Mouse (Mus musculus) hindbrain, embryonic 13.5 days (tissue): ENCODE data around the gene Rnf185. TPM values are rescaled to one million over a fixed set of nuclear protein-coding genes. Genes with fewer than 3 reads are reported as not detected.

Experiments used
- ATAC-seq: fragments of 200-750 bp; cut with Nextera tagmentation; 2 replicates; pipeline ENCODE4 v1.8.0; 2017; ENCODE audit warnings: moderate TSS enrichment; ENCODE audit not compliant: low FRiP score
- H3K27ac ChIP-seq: fragments of 300-500 bp; sonication (generic); 2 replicates; pipeline ENCODE4 v1.5.1; 2015; ENCODE audit warnings: inconsistent platforms, mild to moderate bottlenecking, moderate library complexity
- H3K27me3 ChIP-seq: fragments of 300-500 bp; sonication (generic); 2 replicates; pipeline ENCODE4 v1.6.1; 2015; ENCODE audit warnings: mild to moderate bottlenecking, inconsistent platforms
- H3K36me3 ChIP-seq: fragments of 300-500 bp; sonication (generic); 2 replicates; pipeline ENCODE4 v1.6.1; 2015; ENCODE audit warnings: mild to moderate bottlenecking, inconsistent platforms
- H3K4me1 ChIP-seq: fragments of 300-500 bp; sonication (generic); replicated peaks from 2 replicates; pipeline ENCODE4 v1.6.1; 2015; ENCODE audit warnings: inconsistent platforms
- H3K4me2 ChIP-seq: fragments of 300-500 bp; sonication (generic); 2 replicates; pipeline ENCODE4 v1.6.1; 2015; ENCODE audit warnings: inconsistent platforms, mild to moderate bottlenecking, moderate library complexity
- H3K4me3 ChIP-seq: fragments of 300-500 bp; sonication (generic); 2 replicates; pipeline ENCODE4 v1.5.1; 2015; ENCODE audit warnings: mild to moderate bottlenecking, inconsistent platforms
- H3K9ac ChIP-seq: fragments of 300-500 bp; sonication (generic); 2 replicates; pipeline ENCODE4 v1.6.1; 2015; ENCODE audit warnings: mild to moderate bottlenecking, inconsistent platforms
- H3K9me3 ChIP-seq: fragments of 300-500 bp; sonication (generic); 2 replicates; pipeline ENCODE4 v1.6.1; 2016; ENCODE audit warnings: inconsistent platforms
- WGBS: fragments of 180-500 bp; shearing (Covaris S2); methylation state at CpG from one replicate; pipeline ENCODE4 v1.1.7; 2015; 5-methylcytosine and 5-hydroxymethylcytosine counted together
- polyA plus RNA-seq: library from polyadenylated mRNA; unstranded; fragments of >200 nt; fragmentation: Nextera tagmentation; extraction: Ambion mirVana; gene quantifications from 2 replicates; pipeline ENCODE4 v1.2.1, GENCODE M21; 2015

Rnf185 gene
- polyA plus RNA-seq, 1 experiment from 2014 or later = 42.9 TPM

DNA sequence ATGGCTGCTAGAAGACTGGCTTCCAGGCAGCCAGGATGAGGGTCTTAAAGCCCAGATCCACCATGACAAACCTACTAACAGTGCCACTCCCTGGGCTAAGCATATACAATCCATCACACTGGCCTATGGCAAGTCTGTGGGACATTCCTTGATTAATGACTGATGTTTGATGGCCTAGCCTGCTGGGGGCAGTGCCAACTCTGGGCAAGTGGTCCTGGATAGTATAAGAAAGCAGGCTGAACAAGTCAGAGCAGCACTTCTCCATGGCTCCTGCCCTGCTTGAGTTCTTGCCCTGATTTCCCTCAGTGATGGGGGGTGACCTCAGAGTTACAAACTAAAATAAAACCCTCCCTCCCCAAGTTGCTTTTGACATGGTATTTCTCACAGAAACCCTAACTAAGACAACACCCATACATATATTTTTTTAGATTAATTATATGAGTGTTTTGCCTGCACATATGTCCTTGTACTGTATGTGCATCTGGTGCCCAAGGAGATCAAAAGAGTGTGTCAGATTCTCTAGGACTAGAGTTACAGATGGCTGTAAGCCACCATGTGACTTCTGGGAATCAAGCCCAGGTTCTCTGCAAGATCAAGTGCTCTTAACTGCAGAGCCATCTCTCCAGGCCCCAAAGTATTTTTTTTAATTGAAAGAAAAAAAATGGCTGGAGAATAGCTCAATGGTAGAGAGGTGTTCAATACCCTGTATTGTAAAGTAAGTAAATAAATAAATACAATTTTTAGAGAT is 10.3 kb downstream of the Rnf185 start:
- Histone ChIP-seq H3K9ac (no peak overlapping the region), H3K4me3 (no peak overlapping the region), H3K27me3 (no peaks in the 10 kb centered on the region), H3K27ac (no peak overlapping the region), H3K36me3 (peaks cover 3% of the 10 kb centered on the region; the same call in 1 of the 2 replicates), H3K9me3 (no peaks in the 10 kb centered on the region), H3K4me2 (no peak overlapping the region), H3K4me1 (no peaks in the 10 kb centered on the region; the same call in 1 of the 2 replicates)
- ATAC-seq = no peak

DNA sequence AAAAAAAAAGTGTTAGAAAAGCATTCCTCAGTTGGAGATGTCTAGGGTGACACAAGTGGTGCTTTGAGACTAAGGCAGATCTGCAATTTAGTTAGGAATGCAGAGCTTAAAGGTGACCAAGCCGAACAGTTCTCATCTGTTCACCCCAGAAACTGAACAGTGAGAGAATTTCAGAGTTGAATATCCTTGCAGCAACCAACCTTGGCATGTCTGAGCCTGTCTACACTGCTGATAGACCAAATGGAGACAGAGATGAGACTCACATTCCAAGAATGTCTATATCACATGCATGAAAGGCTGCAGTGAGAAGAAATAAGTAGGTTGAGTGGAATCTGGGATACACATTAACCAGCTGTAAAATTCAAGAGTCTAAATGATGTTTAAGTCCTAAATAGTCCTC is 14.5 kb downstream of the Rnf185 start:
- H3K4me1 ChIP-seq = no peaks in the 10 kb centered on the region; the same call in 1 of the 2 replicates
- WGBS = 94% methylated on average over 1 of the region's 1 CpGs

GRCm38 (mm10) chr11:3433809-3434208 is 18.4 kb downstream of the Rnf185 start:
- WGBS = 87% methylated on average over 4 of the region's 4 CpGs
- ATAC-seq = no peak
- no peaks in the 10 kb centered on the region for H3K4me1 ChIP-seq
- H3K27me3 ChIP-seq = no peaks in the 10 kb centered on the region
- no peaks in the 10 kb centered on the region for H3K36me3 ChIP-seq
- H3K9ac ChIP-seq = no peak overlapping the region
- no peak overlapping the region for H3K4me3 ChIP-seq
- H3K4me2 ChIP-seq = no peak overlapping the region
- H3K9me3 ChIP-seq = no peaks in the 10 kb centered on the region
- H3K27ac ChIP-seq = no peak overlapping the region

More for the DNA sequence above, 14.5 kb downstream of the Rnf185 start:
- ATAC-seq = no peak
- Histone ChIP-seq H3K36me3 (no peaks in the 10 kb centered on the region), H3K27ac (no peak overlapping the region), H3K9ac (no peak overlapping the region), H3K27me3 (no peaks in the 10 kb centered on the region), H3K4me2 (no peak overlapping the region), H3K9me3 (no peaks in the 10 kb centered on the region), H3K4me3 (no peak overlapping the region)

DNA sequence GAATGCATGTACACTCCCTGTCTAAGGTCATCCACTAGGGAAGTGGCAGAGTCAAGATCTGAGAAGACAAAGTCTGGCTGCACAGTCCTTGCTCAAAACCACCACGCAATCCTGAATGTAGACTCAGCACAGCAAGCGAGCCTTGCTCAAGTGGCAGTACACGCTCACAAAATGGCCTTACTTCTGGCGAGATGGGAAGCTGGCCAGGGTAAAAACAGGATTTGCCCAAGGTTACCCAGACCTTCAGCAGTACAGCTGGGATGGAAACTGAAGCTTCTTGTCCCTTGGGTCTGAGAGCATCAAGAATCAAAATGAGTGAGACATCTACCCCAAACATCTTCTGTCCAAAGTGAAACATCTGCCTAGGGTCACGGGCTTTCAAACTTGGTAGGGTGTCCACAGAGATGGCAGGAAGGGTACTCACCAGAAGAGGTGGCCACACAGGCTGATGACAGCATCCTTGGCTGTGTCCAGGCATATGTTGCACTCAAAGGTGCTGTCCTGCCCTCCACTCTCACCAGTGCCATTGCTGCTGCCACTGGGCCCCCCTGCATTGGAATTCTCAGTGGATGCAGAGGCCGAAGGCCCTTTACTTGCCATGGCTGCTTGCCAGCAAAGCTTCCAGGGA is 20.1 kb downstream of the Rnf185 start:
- WGBS = 94% methylated on average over 6 of the region's 6 CpGs
- no peak overlapping the region for H3K9ac ChIP-seq
- H3K9me3 ChIP-seq = no peaks in the 10 kb centered on the region
- no peak overlapping the region for H3K27ac ChIP-seq
- ATAC-seq = no peak
- no peak overlapping the region for H3K4me2 ChIP-seq
- H3K36me3 ChIP-seq = no peaks in the 10 kb centered on the region
- no peaks in the 10 kb centered on the region for H3K27me3 ChIP-seq
- no peak overlapping the region for H3K4me3 ChIP-seq
- H3K4me1 ChIP-seq = no peaks in the 10 kb centered on the region

DNA sequence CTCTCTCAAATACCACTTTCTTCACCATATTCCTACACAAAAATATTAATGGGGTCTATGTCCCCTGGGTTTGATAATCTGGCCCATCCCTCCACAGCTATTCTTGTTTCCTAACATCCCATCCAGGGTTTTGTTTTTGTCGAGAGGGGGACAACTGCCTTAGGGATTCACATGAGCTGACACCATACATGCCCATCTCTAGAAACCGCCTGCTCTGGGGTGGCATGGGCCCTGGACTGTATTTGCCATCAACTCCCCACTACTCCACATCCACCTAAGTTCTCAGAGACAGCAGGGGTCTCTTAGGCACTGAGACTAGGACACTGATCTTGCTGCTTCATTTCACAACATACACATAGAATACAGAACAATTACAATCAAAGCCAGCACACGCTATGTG is 20.6 kb downstream of the Rnf185 start:
- Histone ChIP-seq H3K9ac (no peak overlapping the region), H3K9me3 (no peaks in the 10 kb centered on the region)
- 92% methylated on average over 3 of the region's 3 CpGs for WGBS

DNA sequence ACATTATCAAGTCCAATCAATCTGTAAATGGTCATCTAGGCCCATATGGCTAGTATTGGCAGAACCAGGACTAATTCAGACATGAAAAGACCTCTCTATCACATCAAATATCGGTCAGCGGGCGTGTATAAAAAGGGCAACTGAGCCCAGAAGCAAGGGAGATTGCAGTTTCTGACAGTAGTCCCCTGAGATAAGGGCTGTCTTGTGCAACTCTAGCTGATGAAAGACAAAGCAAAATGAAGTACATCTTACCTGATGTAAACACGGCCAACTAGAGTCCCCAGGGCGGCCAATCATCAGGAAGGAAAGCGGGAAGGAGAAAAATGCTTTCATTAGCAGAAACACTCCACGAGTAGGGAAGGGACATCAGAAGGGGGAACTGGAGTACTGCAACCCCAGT is 23.5 kb downstream of the Rnf185 start:
- Histone ChIP-seq H3K27ac (no peak overlapping the region), H3K9me3 (no peaks in the 10 kb centered on the region), H3K27me3 (no peaks in the 10 kb centered on the region), H3K4me2 (no peak overlapping the region), H3K4me1 (no peaks in the 10 kb centered on the region), H3K4me3 (no peak overlapping the region), H3K9ac (no peak overlapping the region), H3K36me3 (peaks cover 33% of the 10 kb centered on the region)
- ATAC-seq = no peak
- WGBS = 91% methylated on average over 7 of the region's 7 CpGs

More for the DNA sequence above, 20.6 kb downstream of the Rnf185 start:
- no peaks in the 10 kb centered on the region for H3K27me3 ChIP-seq
- H3K27ac ChIP-seq = no peak overlapping the region
- H3K4me3 ChIP-seq = no peak overlapping the region
- H3K36me3 ChIP-seq = peaks cover 4% of the 10 kb centered on the region
- no peak for ATAC-seq
- H3K4me1 ChIP-seq = no peaks in the 10 kb centered on the region
- H3K4me2 ChIP-seq = no peak overlapping the region

GRCm38 (mm10) chr11:3427697-3428230 is 24.4 kb downstream of the Rnf185 start:
- H3K4me2 ChIP-seq = no peak overlapping the region
- H3K27ac ChIP-seq = no peak overlapping the region
- no peak for ATAC-seq
- H3K4me1 ChIP-seq = no peaks in the 10 kb centered on the region
- H3K27me3 ChIP-seq = no peaks in the 10 kb centered on the region
- H3K36me3 ChIP-seq = peaks cover 38% of the 10 kb centered on the region
- no peaks in the 10 kb centered on the region for H3K9me3 ChIP-seq
- no peak overlapping the region for H3K4me3 ChIP-seq
- WGBS = 92% methylated on average over 3 of the region's 3 CpGs
- H3K9ac ChIP-seq = no peak overlapping the region

- Histone ChIP-seq H3K27me3 (no peaks in the 10 kb centered on the region), H3K9ac (no peak overlapping the region), H3K36me3 (peaks cover 66% of the 10 kb centered on the region), H3K9me3 (no peaks in the 10 kb centered on the region), H3K4me3 (no peak overlapping the region), H3K4me2 (no peak overlapping the region), H3K4me1 (no peaks in the 10 kb centered on the region), H3K27ac (no peak overlapping the region)
- WGBS = 89% methylated on average over 4 of the region's 4 CpGs
- ATAC-seq = no peak
Measured at GRCm38 (mm10) chr11:3422242-3422641, 29.9 kb downstream of the Rnf185 start.

DNA sequence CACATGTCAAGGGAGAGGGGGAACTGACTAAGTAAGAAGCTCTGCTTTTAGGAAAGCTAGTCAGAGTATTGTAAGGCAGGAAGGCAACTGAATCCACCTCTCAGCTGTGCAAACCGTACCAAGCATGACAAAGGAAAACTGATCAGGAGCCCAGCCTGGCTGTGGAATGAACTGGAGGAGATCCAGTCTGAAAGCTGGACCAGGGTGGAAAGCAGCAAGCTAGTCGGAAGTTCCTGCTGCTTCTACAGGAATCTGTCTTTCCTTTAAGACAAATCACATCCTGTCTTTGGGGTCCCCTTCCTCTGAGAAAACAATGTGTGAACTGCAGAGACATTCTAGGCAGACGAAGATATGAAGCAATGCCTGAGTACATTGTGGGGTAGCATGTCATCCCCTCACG is 33.4 kb downstream of the Rnf185 start:
- H3K27ac ChIP-seq = no peak overlapping the region
- H3K9me3 ChIP-seq = no peaks in the 10 kb centered on the region
- no peaks in the 10 kb centered on the region for H3K27me3 ChIP-seq
- no peak overlapping the region for H3K9ac ChIP-seq
- H3K4me3 ChIP-seq = no peak overlapping the region
- H3K4me1 ChIP-seq = no peaks in the 10 kb centered on the region
- ATAC-seq = no peak
- peaks cover 66% of the 10 kb centered on the region for H3K36me3 ChIP-seq
- 83% methylated on average over 4 of the region's 4 CpGs for whole genome bisulfite sequencing
- no peak overlapping the region for H3K4me2 ChIP-seq

GRCm38 (mm10) chr11:3417795-3418194 is 34.4 kb downstream of the Rnf185 start:
- H3K27ac ChIP-seq = no peak overlapping the region
- H3K4me1 ChIP-seq = no peaks in the 10 kb centered on the region
- 84% methylated on average over 6 of the region's 6 CpGs for WGBS
- H3K4me2 ChIP-seq = no peak overlapping the region
- no peak for ATAC-seq
- H3K9ac ChIP-seq = no peak overlapping the region
- no peaks in the 10 kb centered on the region for H3K9me3 ChIP-seq
- no peaks in the 10 kb centered on the region for H3K27me3 ChIP-seq
- H3K4me3 ChIP-seq = no peak overlapping the region
- peaks cover 63% of the 10 kb centered on the region for H3K36me3 ChIP-seq

DNA sequence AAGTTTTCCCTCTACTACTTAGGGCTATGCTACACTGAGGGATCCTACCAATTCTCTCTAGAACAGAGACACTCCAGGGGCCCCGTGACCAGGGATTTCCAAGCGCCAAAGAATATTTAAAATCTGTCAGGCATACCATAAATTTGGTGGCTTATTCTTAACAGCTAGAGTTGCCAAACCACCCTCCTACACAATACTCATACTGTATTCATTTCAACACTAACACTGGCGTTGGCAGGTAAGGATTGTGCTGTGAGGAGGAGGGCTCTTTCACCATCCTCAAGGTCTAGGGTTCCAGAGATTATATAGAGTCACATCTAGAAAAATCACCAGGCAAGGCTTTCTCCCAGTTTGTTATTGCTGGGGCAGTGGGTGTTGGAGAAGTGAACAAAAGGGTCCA is 35.8 kb downstream of the Rnf185 start:
- Histone ChIP-seq H3K9ac (no peak overlapping the region), H3K9me3 (no peaks in the 10 kb centered on the region), H3K36me3 (peaks cover 63% of the 10 kb centered on the region), H3K27me3 (no peaks in the 10 kb centered on the region), H3K4me3 (no peak overlapping the region), H3K4me2 (no peak overlapping the region), H3K27ac (no peak overlapping the region), H3K4me1 (no peaks in the 10 kb centered on the region)
- WGBS = 92% methylated on average over 3 of the region's 3 CpGs
- no peak for ATAC-seq

- no peak for ATAC-seq
- H3K9ac ChIP-seq = no peak overlapping the region
- 83% methylated on average over 3 of the region's 3 CpGs for WGBS
Measured at GRCm38 (mm10) chr11:3412111-3412510, 40.1 kb downstream of the Rnf185 start.

More at GRCm38 (mm10) chr11:3412111-3412510, 40.1 kb downstream of the Rnf185 start:
- H3K27me3 ChIP-seq = no peaks in the 10 kb centered on the region
- no peak overlapping the region for H3K4me2 ChIP-seq
- H3K4me3 ChIP-seq = no peak overlapping the region
- H3K9me3 ChIP-seq = no peaks in the 10 kb centered on the region
- no peak overlapping the region for H3K27ac ChIP-seq
- H3K36me3 ChIP-seq = peaks cover 33% of the 10 kb centered on the region
- peaks cover 9% of the 10 kb centered on the region for H3K4me1 ChIP-seq
